Mouse (Mus musculus) olfactory bulb, adult 2 months (tissue): Measurements from ENCODE around the gene Gnaz.

Experiments
- CTCF ChIP-seq: fragments of 200-500 bp; IDR thresholded peaks from 2 replicates; pipeline ENCODE4 v1.5.1; 2012; ENCODE audit warnings: low read depth, mild to moderate bottlenecking, low read length, moderate library complexity; ENCODE audit not compliant: insufficient read depth
- POLR2A ChIP-seq: fragments of 200-500 bp; IDR thresholded peaks from 2 replicates; pipeline ENCODE4 v1.6.1; 2012; ENCODE audit warnings: mild to moderate bottlenecking, low read depth, low read length, moderate library complexity; ENCODE audit not compliant: insufficient read depth

DNA sequence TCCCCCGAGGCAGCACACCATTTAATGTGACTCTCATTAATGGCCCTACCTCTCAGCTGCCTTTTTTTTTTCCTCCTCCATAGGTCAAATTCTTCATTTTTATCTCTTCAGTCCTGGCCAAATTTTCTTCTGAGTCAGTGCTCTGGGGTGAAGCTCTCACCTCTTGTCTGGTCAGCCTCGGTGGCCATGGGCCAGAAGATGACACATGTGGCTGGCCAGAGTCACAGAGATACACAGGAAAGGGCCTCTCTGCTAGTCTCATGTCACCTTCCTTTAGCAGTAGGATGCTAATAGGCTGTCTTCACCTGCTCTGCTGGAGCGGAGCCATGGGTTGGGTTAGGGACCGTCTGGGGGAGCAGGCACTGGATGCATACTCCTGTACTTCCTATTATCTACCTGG is 11.1 kb downstream of the Gnaz start:
- TF ChIP-seq POLR2A: no peak
- no peak for TF ChIP-seq CTCF
